Mouse (Mus musculus) MEL (cell line): ENCODE results near the gene Fam83d.

ENCODE experiments used
- CTCF ChIP-seq, 3 experiments: IDR thresholded peaks in 2 of 3; conservative IDR thresholded peaks in 1 of 3; 2 replicates each; pipeline ENCODE4 v1.5.1; 2011 to 2012; ENCODE audit warnings: low read length in 3 of 3, low read depth in 2 of 3, mild to moderate bottlenecking in 2 of 3, improper control_type of control experiment in 1 of 3, inconsistent platforms in 1 of 3, mixed read lengths in 1 of 3, moderate library complexity in 1 of 3; ENCODE audit not compliant: control insufficient read depth in 1 of 3, insufficient read depth in 1 of 3, poor library complexity in 1 of 3, severe bottlenecking in 1 of 3
- GABPA ChIP-seq: IDR thresholded peaks from 2 replicates; pipeline ENCODE4 v1.6.1; 2012; ENCODE audit warnings: low read depth, mild to moderate bottlenecking, inconsistent platforms, low read length, improper control_type of control experiment, moderate library complexity
- TCF12 ChIP-seq: IDR thresholded peaks from 2 replicates; pipeline ENCODE4 v1.6.1; 2014; ENCODE audit warnings: low read depth, mild to moderate bottlenecking, inconsistent platforms, low read length, improper control_type of control experiment, moderate library complexity

DNA sequence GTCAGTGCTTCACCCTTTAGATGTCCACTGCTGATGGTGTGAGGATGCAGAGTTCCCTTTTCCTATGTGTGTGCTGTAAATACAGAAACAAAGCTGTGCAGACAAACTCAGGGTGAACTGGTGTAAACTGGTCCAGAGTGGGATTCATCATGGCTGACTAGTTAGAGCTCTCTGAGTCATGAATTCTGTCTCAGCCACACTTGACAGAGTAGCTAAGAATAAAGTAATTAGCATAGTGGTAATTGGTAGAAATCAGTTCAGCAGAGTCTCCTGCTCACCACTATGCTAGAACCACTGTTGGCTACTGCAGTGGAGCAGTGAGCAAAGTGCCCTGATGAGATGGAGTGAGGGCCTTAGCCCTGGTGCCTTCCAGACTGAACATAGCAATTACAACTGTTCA is 47.8 kb downstream of the Fam83d start:
- TF ChIP-seq CTCF (IDR thresholded peaks at IDR 0.05 in 2 of 3, conservative IDR thresholded peaks at IDR 0.05 in 1 of 3; ENCODE audit: control insufficient read depth in 1 of 3, insufficient read depth in 1 of 3, low read depth in 2 of 3, low read length in 3 of 3, poor library complexity in 1 of 3, severe bottlenecking in 1 of 3), result no peak
- TF ChIP-seq TCF12, result no peak
- no peak for TF ChIP-seq GABPA
